Mouse (Mus musculus): ENCODE results near the gene Pgs1.

DNA sequence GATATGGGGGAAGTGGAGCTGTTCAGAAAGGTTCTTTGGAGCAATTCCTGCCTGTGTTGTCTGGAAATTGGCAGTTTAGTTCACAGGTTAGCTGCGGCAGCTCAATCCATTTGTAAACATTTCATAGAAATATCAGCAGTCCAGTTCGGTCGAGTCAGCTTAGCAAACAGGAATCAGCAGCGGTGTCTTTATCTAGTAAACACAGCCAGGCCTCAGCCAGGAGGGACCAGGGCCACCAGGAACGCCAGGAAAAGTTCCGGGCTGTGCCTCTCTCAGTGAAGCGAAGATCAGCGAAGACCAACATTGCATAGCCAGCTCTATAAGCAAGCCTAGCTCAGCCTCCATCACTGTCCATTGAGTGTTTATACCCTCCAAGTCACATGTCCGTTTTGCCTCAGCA is 45.0 kb downstream of the Pgs1 start:
- TF ChIP-seq CTCF (IDR thresholded peaks at IDR 0.05; ENCODE audit: low read depth): no peak
- no peak for TF ChIP-seq EP300 (IDR thresholded peaks at IDR 0.05; ENCODE audit: low read depth)
